Mouse (Mus musculus) embryo, embryonic 10 days (tissue): ENCODE results near the gene Tex2.
"Not testable (repeated sequence)": the region's sequence is repeated elsewhere in the genome, so short reads cannot be mapped to it uniquely, and the experiment has no call there.

Source experiments
- DNase-seq: peaks from one replicate; pipeline ENCODE4 v3.0.0-alpha.2; 2015; ENCODE audit warnings: low spot score

Tex2 gene

DNA sequence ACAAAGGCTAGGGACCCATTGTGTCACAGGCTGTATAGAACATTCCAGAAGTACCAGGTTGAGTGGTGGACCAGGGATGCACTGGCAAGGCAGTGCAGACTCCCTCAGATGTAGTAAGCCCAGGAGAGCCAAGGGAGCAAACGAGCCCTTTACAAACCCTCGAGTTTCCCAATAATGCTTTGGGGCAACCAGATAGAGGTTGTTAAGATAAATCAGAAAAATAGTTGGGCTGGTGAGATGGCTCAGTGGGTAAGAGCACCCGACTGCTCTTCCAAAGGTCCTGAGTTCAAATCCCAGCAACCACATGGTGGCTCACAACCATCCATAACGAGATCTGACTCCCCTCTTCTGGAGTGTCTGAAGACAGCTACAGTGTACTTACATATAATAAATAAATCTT is 5.5 kb upstream of the Tex2 start:
- DNase-seq, result not testable (repeated sequence)

DNA sequence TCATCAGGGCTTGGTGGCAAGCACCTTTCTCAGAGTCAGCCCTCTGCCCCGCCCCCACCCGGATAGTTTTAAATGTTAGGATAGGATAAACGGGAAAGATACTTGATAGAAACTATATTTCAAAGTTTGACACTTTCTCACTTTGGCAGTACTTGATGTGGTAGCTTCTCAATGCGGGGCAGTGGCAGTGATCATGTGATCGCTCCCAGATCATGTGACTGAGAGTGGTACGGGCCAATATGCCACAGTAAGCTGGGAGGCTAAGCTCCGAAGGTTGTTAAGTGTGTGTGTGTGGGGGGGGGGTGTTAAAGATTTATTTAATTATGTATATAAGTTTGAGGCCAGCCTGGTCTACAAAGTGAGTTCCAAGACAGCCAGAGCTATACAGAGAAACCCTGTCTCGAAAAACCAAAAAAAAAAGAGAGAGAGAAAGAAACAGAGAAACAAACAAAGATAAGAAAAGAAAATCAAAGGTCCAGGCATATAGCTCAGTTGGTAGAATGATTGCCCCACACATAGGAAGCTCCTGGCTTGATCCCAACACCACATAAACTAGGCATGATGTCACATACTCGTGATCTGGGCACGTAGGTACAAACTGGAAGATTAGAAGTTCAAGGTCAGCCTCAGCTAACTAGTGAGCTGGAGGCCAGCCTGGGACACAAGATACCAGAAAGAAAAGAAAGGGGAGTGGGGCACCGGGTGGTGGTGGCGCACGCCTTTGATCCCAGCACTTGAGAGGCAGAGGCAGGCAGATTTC is 4.8 kb upstream of the Tex2 start:
- DNase-seq, result no peak

GRCm38 (mm10) chr11:106615561-106615960 is 2.3 kb upstream of the Tex2 start:
- DNase-seq, result no peak

- no peak for DNase-seq
Measured at GRCm38 (mm10) chr11:106614339-106614645, 1.1 kb upstream of the Tex2 start.

DNA sequence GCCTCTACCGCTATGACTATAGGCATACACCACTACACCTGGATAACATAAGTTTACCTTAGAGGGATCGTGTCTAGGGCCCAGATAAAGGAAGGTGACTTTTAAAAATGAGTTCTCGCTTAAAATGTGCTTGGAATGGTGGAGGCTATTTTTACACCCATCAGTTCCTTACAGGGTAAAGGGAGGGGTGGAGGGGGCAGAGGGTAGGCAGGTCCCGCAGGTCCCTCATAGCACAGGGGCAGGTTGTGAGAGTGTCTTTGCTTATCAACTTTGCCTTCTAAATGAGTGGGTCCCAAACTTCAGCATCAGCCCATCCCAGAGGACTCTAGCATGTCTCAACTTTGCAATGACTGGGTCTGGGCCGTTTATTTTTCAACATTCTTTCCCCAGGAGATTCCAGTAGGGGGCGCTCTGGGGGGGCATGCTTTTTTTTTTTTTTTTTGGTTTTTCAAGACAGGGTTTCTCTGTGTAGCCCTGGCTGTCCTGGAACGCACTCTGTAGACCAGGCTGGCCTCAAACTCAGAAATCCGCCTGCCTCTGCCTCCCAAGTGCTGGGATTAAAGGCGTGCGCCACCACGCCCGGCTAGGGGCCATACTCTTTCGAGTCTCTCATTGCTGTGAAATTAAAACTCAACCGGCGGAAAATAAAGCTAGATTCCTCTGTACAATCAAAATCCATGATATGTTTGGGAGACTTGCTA is 565 bp upstream of the Tex2 start:
- DNase-seq, result no peak

DNA sequence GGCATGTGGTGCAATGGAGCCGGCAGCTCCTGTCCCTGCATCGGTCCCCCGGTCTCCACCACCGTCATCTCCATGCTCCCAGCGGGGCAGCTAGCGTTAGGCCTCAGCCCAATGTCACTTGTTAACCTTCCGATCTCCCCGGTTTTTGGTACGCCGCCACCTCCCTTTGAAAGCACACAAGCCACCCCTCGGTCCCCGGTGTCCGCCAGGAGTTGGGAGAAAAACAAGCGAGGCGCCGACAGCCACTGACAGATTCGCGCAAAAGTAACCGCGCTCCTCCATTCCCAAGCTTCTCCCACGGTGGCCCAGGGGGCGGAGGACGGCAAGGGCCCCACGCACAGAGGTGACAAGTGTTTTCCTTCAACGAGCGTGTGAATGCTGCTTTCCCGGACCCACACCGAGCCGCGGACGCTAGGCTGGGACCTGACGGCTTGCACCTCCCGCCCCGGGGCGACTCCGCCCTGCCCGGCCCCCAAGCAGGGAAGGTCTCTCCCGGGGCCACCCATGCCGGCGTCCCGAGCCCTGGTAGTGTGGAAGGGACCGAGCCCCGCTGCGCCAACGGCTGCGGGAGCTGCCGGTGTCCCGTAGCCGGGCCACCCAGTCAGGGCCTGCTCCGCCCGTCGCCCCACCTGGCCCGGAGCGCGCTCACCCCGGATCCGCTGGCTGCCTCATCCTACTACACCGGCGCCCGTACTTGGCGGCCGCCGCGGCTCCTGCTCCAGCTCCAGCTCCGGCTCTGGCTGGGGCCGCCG is 838 bp downstream of the Tex2 start:
- DNase-seq, result peak; percentile 50

DNA sequence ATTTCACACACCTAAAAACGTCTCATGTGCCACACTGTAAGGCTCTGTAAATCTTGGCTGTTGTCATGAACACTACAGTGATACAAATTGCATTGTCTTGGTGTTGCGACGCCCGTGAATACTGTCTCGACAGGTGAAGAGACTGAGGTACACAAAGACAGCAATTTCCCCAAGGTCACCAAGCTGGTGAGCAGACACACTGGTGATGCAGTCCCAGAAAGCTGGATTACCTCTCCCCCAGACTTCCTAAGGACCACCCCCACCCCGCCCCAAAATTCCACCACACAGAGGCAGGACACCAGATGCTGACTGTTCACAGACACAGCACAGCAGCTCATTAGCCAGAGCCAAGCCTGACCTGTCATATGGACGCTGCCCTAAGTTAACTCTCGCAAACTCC is 3.5 kb downstream of the Tex2 start:
- peak; percentile 18 for DNase-seq

GRCm38 (mm10) chr11:106607316-106607715 is 5.9 kb downstream of the Tex2 start:
- no peak for DNase-seq

DNA sequence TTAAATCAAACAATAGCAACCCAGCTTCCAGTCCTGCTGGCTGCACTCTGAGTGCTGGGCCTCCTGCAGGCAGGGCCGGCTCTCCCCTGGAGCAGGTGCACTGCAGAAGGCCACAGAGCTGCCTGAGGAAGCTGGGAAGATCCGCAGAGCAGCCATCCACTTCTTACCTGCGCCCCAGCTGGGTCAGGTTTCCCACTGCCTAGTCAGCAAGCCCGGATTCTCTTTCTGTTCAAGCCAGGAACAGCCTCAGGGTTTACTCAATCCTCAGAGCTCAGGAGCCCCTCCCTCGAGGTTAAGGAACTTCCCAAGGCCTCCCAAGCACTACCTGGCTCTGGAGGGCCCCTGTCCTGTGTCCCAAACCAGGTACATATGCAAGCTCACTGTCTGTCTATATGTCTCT is 7.2 kb downstream of the Tex2 start:
- no peak for DNase-seq

GRCm38 (mm10) chr11:106603230-106603629 is 10.0 kb downstream of the Tex2 start:
- no peak for DNase-seq

DNA sequence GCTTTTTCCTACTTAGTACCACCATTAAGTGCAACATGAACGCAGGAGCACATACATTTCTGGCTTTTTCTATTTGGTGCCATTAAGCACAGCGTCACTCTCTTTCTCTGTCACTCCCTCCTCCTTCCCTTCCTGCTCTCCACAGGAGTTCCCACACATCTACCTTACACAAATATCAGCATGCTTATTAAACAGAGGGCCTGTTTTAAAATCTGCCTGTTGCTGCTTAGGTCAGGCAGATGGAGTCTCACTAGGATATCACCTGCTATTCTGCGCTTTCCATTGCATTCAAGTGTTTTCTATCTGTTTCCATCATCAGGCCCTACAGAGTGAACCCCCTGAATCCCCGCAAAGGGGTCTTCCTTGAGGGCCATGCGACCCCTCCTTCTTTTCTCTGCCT is 13.1 kb downstream of the Tex2 start:
- DNase-seq, result no peak

DNA sequence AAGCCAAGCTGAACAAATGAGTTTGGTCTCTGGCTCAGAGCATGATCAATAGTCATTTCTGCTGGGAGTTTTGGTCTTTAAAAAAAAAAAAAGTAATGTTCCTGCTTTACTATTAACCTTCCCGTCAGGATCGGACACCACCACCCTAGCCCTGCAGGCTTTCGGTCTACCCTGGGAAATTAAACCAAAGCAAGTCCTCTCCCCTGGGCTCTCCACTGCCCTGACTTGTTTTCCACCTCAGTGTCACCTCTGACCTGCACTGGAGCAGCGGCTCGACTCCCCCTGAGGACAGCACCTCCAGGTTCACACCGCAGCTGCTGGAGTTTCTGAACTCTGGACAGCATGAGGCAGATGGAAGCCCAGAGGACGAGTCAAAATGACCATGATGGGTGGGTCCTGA is 13.9 kb downstream of the Tex2 start:
- no peak for DNase-seq

- DNase-seq, result no peak
Measured at GRCm38 (mm10) chr11:106598339-106598738, 14.9 kb downstream of the Tex2 start.

DNA sequence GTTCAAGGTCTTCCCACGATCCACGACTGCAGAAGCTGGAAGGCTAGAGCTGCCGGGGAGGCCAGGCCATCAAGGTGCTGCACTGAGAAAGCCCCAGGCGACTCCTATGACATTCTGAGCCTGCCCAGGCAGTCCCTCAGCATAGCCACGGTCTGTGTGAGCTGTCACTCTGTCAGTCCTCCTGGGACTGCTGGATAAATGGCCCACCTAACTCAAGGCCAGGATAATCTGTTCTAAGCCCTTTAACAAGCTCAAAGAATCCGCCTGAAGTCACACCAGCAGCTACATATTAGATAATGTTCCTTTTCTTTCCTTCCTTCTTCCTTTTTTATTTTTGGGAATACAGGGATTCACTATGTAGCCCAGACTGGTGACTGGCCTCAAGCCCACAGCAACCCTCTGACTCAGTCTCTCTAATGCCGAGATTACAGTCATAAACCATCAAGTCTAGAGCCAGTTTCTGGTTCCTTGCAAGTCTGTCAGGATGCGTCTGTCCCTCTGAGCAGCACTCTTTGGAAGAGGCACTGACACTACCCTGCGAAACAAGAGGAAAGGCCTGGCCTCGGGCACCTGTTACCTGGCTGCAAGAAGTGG is 15.4 kb downstream of the Tex2 start:
- no peak for DNase-seq

- DNase-seq, result no peak
Measured at GRCm38 (mm10) chr11:106591183-106591582, 22.0 kb downstream of the Tex2 start.

GRCm38 (mm10) chr11:106590143-106590542 is 23.1 kb downstream of the Tex2 start:
- DNase-seq, result peak; percentile 33

GRCm38 (mm10) chr11:106588781-106589180 is 24.4 kb downstream of the Tex2 start:
- DNase-seq, result no peak

DNA sequence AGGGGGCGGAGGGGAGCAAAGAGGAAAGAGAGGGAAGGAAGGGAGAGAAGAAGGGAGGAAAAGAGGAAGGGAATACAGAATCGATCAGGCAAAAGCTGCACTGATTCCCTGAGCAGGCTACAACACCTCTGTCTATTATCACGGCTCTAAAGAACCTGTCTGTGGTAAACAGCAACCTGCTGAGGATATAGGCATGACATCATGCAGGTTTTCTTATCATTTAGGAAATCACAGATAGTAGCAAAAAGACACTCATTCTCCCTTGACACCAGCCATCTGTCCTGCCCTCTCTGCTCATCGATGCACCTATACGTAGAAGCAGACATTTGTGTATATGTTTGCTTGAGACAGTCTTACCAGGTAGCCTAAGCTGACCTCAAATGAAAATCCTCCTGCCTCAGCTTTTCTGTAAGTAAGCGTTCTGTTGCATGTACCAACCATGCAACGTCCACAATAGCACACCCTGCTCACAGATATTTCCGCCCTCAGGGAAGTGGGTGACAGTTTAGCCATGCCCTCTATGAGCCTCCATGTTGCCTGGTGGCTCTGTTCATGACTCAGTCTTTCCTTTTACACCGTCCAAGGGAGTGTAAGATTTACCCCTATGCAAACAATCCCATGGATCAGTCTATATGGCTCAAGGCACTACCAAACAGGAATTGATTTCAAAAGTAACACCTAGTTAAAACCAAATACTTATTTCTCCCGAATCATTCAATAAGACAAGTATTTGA is 25.3 kb downstream of the Tex2 start:
- no peak for DNase-seq

DNA sequence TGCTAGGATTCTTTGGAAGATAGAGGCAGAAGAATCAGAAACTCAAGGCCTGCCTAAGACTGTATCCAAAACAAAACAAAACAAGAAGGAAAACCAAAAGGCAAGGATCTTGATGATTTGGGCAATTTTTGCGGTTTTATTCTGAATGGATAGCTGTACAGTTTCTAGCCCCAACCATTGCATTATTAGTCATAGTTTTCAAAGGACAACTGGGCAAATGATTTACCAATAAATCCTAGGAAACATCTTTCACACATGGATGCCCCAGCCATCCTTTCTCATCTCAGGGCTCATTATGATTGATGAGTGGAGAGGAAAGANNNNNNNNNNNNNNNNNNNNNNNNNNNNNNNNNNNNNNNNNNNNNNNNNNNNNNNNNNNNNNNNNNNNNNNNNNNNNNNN is 29.4 kb downstream of the Tex2 start:
- DNase-seq, result no peak

DNA sequence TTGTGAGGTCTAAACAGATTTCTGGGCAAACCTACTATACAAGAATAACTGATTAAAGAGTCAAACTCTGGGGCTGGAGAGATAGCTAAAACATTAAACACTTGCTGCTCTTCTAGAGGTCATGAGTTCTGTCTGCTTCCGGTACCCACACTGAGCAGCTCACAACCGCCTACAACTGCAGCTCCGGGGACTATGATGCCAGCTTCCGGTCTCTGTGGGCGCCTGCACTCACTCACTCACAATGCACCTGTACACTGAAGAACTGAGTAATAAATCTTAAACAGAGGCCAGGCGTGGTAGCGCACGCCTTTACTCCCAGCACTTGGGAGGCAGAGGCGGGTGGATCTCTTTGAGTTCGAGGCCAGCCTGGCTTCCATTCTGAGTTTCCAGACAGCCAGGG is 31.9 kb downstream of the Tex2 start:
- DNase-seq, result no peak

DNA sequence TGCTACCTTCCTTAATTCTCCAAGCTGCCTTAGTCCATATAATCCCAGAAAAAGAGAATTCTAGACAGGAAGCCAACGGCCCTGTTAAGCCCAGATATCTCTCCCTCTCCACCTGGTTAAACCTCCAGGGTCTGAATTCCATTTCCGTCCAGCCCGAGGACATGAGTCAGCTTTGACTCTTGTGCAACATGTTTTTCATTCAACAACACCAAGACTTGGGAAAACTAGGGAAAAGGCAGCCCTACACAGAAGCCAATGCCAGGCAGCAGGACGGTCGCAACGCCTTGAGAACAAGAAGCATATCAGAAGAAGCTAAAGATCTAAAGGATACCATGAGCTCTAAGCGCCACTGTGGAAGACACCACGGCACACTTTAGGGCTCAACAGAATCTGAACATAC is 32.8 kb downstream of the Tex2 start:
- no peak for DNase-seq

DNA sequence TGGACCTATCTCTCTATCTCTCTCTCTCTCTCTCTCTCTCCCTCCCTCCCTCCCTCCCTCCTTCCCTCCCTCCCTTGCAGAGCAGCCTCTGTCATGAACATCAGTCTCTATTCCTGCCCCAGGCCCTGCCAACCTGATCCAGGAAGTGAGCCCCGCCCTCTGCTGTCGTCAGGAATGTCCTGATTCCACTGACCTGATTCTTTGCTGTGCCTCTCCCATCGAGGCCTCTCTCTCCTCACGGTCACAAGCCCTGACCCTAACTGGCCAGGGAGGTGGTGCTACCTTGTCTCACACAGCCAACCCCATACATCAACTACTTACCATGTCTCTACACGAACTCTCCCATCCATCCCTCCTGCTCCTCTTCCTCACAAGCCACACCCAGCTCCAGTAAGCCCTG is 33.3 kb downstream of the Tex2 start:
- no peak for DNase-seq
